Mouse (Mus musculus) lung, embryonic 16.5 days (tissue): ENCODE results near the gene Fgd4. TPM values are rescaled to one million over a fixed set of nuclear protein-coding genes. Genes with fewer than 3 reads are reported as not detected.
"Not testable (repeated sequence)": the region's sequence is repeated elsewhere in the genome, so short reads cannot be mapped to it uniquely, and the experiment has no call there.

ENCODE experiments used
- ATAC-seq: fragments of 200-750 bp; cut with Nextera tagmentation; 2 replicates; pipeline ENCODE4 v1.8.0; 2017; ENCODE audit warnings: low read depth, mild to moderate bottlenecking, moderate library complexity
- H3K27ac ChIP-seq: fragments of 300-500 bp; sonication (generic); 2 replicates; pipeline ENCODE4 v1.5.1; 2014; ENCODE audit warnings: mild to moderate bottlenecking, control low read depth, low read length
- H3K27me3 ChIP-seq: fragments of 300-500 bp; sonication (generic); 2 replicates; pipeline ENCODE4 v1.6.1; 2014; ENCODE audit warnings: low read depth, low read length, mixed read lengths; ENCODE audit not compliant: control insufficient read depth, insufficient read depth
- H3K36me3 ChIP-seq: fragments of 300-500 bp; sonication (generic); 2 replicates; pipeline ENCODE4 v1.6.1; 2014; ENCODE audit warnings: low read length; ENCODE audit not compliant: control insufficient read depth, insufficient read depth
- H3K4me1 ChIP-seq: fragments of 300-500 bp; sonication (generic); replicated peaks from 2 replicates; pipeline ENCODE4 v1.6.1; 2014; ENCODE audit warnings: low read length, mixed read lengths; ENCODE audit not compliant: control insufficient read depth, insufficient read depth
- H3K4me2 ChIP-seq: fragments of 300-500 bp; sonication (generic); 2 replicates; pipeline ENCODE4 v1.6.1; 2014; ENCODE audit warnings: low read depth, low read length, control low read depth
- H3K4me3 ChIP-seq: fragments of 300-500 bp; sonication (generic); 2 replicates; pipeline ENCODE4 v1.5.1; 2014; ENCODE audit warnings: mild to moderate bottlenecking, low read length, control low read depth
- H3K9ac ChIP-seq: fragments of 300-500 bp; sonication (generic); 2 replicates; pipeline ENCODE4 v1.6.1; 2014; ENCODE audit warnings: low read length, control low read depth
- H3K9me3 ChIP-seq: fragments of 300-500 bp; sonication (generic); 2 replicates; pipeline ENCODE4 v1.6.1; 2016; ENCODE audit warnings: low read length; ENCODE audit not compliant: control insufficient read depth
- WGBS: fragments of 180-500 bp; shearing (Covaris S2); extraction: QIAGEN DNeasy Blood & Tissue Kit; methylation state at CpG from one replicate; pipeline ENCODE4 v1.1.7; 2014; 5-methylcytosine and 5-hydroxymethylcytosine counted together
- polyA plus RNA-seq: library from polyadenylated mRNA; unstranded; fragments of >200 nt; fragmentation: Nextera tagmentation; extraction: Ambion mirVana; gene quantifications from 2 replicates; pipeline ENCODE4 v1.2.1, GENCODE M21; 2015

Gene Fgd4
- polyA plus RNA-seq, 1 experiment from 2014 or later = 5.3 TPM

- ATAC-seq = peak; percentile 62; the same call in 1 of the 2 replicates
- H3K9ac ChIP-seq = no peak overlapping the region
- WGBS = 34% methylated on average over 6 of the region's 6 CpGs
Observed at GRCm38 (mm10) chr16:16526097-16526740, 74.1 kb downstream of the Fgd4 start.

DNA sequence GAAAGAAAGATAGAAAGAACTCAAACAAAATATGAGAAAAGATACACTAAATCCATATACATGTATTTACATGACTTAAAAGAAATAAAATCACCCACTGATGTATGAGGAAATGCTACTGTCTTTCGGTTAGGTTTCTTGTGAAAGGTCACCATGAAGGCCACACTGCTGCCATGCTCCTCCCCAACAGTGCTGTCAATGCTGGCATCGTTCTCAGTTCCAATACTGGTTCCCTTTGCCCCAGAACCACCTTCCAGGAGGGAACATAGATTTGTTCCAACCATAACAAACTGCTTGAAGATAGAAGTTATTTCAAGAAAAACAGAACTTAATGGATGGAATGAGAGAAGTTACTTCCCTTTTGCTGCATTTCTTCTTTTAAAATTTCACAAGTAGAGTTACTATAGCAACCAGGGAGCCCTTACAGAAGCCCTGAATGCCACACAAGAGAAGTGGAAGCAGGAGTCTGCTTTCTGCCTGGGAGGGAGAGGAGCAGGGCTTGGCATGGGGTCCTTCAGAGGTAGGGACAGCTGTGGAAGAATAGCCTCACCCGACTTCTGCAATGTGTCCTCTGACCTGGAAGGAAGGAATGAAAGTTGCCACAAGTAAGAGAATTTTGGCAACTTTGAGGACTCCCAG lies 75.0 kb downstream of the Fgd4 start:
- H3K4me3 ChIP-seq = no peak overlapping the region
- WGBS = 57% methylated on average over 3 of the region's 3 CpGs
- ATAC-seq = no peak; the same call in 1 of the 2 replicates
- H3K9ac ChIP-seq = no peak overlapping the region
- H3K9me3 ChIP-seq = no peaks in the 10 kb centered on the region
- 0 out of 2 replicates have a peak overlapping the region, but pooled peaks have one; percentile 3 for H3K27ac ChIP-seq
- no peak overlapping the region for H3K4me2 ChIP-seq
- no peaks in the 10 kb centered on the region for H3K27me3 ChIP-seq
- H3K4me1 ChIP-seq = peaks cover 12% of the 10 kb centered on the region; the same call in 1 of the 2 replicates
- no peaks in the 10 kb centered on the region for H3K36me3 ChIP-seq

More at GRCm38 (mm10) chr16:16526097-16526740, 74.1 kb downstream of the Fgd4 start:
- Histone ChIP-seq H3K36me3 (no peaks in the 10 kb centered on the region), H3K4me3 (peak overlapping the region; percentile 17; the same call in 1 of the 2 replicates), H3K27me3 (no peaks in the 10 kb centered on the region), H3K27ac (peak overlapping the region; percentile 58), H3K4me1 (peaks cover 12% of the 10 kb centered on the region; the same call in 1 of the 2 replicates), H3K4me2 (peak overlapping the region; percentile 39), H3K9me3 (no peaks in the 10 kb centered on the region)

GRCm38 (mm10) chr16:16523632-16524031 lies 76.7 kb downstream of the Fgd4 start:
- no peak for ATAC-seq
- Histone ChIP-seq H3K27me3 (no peaks in the 10 kb centered on the region), H3K9ac (no peak overlapping the region), H3K4me3 (no peak overlapping the region), H3K36me3 (no peaks in the 10 kb centered on the region), H3K4me1 (peaks cover 12% of the 10 kb centered on the region; the same call in 1 of the 2 replicates), H3K27ac (no peak overlapping the region), H3K4me2 (no peak overlapping the region), H3K9me3 (no peaks in the 10 kb centered on the region)
- WGBS = 85% methylated on average over 2 of the region's 2 CpGs

- not testable (repeated sequence) for H3K9me3 ChIP-seq, H3K27ac ChIP-seq, H3K4me2 ChIP-seq, H3K4me3 ChIP-seq, H3K27me3 ChIP-seq, H3K36me3 ChIP-seq, ATAC-seq, H3K9ac ChIP-seq
- WGBS = 82% methylated on average over 2 of the region's 2 CpGs
- peaks cover 12% of the 10 kb centered on the region; the same call in 1 of the 2 replicates for H3K4me1 ChIP-seq
Observed at GRCm38 (mm10) chr16:16522869-16523268, 77.5 kb downstream of the Fgd4 start.

- no peak for ATAC-seq
- H3K4me3 ChIP-seq = no peak overlapping the region
- H3K4me1 ChIP-seq = no peaks in the 10 kb centered on the region
- H3K9ac ChIP-seq = no peak overlapping the region
- 87% methylated on average over 3 of the region's 3 CpGs for WGBS
- no peaks in the 10 kb centered on the region for H3K27me3 ChIP-seq
- no peak overlapping the region for H3K4me2 ChIP-seq
- H3K36me3 ChIP-seq = no peaks in the 10 kb centered on the region
- no peaks in the 10 kb centered on the region for H3K9me3 ChIP-seq
- no peak overlapping the region for H3K27ac ChIP-seq
Observed at GRCm38 (mm10) chr16:16501491-16501890, 98.9 kb downstream of the Fgd4 start.

GRCm38 (mm10) chr16:16500926-16501325 lies 99.4 kb downstream of the Fgd4 start:
- 75% methylated on average over 2 of the region's 2 CpGs for WGBS
- H3K36me3 ChIP-seq = no peaks in the 10 kb centered on the region
- H3K27me3 ChIP-seq = no peaks in the 10 kb centered on the region
- H3K4me2 ChIP-seq = no peak overlapping the region
- H3K4me3 ChIP-seq = no peak overlapping the region
- H3K9me3 ChIP-seq = no peaks in the 10 kb centered on the region
- no peak overlapping the region for H3K9ac ChIP-seq
- no peak overlapping the region for H3K27ac ChIP-seq
- H3K4me1 ChIP-seq = no peaks in the 10 kb centered on the region
- ATAC-seq = no peak

GRCm38 (mm10) chr16:16498798-16499197 lies 101.6 kb downstream of the Fgd4 start:
- peak; percentile 54; the same call in 1 of the 2 replicates for ATAC-seq
- no peak overlapping the region for H3K4me3 ChIP-seq
- no peak overlapping the region for H3K4me2 ChIP-seq
- H3K9me3 ChIP-seq = no peaks in the 10 kb centered on the region
- no peaks in the 10 kb centered on the region for H3K36me3 ChIP-seq
- H3K27me3 ChIP-seq = no peaks in the 10 kb centered on the region
- H3K27ac ChIP-seq = no peak overlapping the region
- H3K9ac ChIP-seq = no peak overlapping the region
- H3K4me1 ChIP-seq = no peaks in the 10 kb centered on the region

- Histone ChIP-seq H3K4me2 (no peak overlapping the region), H3K4me3 (no peak overlapping the region), H3K9ac (no peak overlapping the region), H3K9me3 (no peaks in the 10 kb centered on the region), H3K27ac (no peak overlapping the region), H3K27me3 (no peaks in the 10 kb centered on the region), H3K4me1 (no peaks in the 10 kb centered on the region), H3K36me3 (no peaks in the 10 kb centered on the region)
- 50% methylated on average over 1 of the region's 1 CpGs for WGBS
- no peak for ATAC-seq
Observed at GRCm38 (mm10) chr16:16485523-16486043, 114.8 kb downstream of the Fgd4 start.

DNA sequence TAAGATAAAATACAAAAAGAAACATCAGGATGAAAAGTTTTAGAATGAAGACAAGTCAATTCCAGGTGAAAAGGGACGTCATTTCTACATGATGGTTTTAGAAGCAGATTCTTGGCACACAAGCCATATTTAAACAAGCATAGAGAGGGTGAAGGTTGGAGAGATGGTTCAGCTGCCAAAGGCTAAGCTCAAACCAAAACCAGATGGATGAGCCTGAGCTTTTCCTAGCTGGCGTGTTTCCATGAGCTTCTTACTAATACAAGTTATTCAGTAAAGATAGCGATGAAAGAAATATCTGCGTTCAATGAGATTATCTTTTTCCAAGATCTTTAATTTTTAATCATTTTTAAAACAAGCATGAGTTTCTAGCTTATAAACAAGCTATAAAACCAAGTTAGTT lies 115.7 kb downstream of the Fgd4 start:
- no peak for ATAC-seq
- Histone ChIP-seq H3K4me2 (no peak overlapping the region), H3K9me3 (no peaks in the 10 kb centered on the region), H3K27ac (no peak overlapping the region), H3K36me3 (no peaks in the 10 kb centered on the region), H3K4me1 (no peaks in the 10 kb centered on the region), H3K27me3 (no peaks in the 10 kb centered on the region), H3K9ac (no peak overlapping the region), H3K4me3 (no peak overlapping the region)
- WGBS = 71% methylated on average over 4 of the region's 4 CpGs
